Mouse (Mus musculus): ENCODE results near the gene 1700025G04Rik. TPM values are rescaled to one million over a fixed set of nuclear protein-coding genes. Genes with fewer than 3 reads are reported as not detected.

The 1700025G04Rik gene
- polyA plus RNA-seq, 1 experiment from 2014 or later = 24.4 TPM

DNA sequence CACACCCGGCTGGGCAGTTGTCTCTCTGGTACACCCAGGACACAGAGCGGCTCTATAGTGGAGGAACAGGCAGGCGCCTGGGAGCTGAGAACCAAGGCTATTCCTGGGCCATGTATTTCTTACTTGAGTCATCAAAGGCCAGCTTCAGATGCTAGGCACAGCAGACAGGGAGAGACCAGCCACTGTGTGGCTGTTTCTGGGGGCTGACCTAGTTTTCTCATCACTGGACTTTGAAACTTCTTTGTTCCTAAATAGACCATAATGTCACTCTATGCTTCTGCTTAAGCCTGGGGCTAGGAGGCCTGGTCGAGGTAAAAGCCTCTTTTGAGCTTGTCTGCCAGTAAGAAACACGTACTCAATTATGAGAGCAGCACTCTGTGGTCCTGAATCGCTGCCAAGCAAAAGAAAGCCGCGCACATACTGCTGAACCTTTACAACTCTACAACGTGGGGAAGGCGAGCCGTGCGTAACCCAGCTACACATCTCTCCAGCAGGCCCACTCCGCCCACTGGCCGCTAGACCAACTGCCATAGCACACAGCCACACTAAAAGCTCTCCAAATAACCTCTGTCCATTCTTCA, 199.8 kb downstream of the 1700025G04Rik start:
- H3K4me2 ChIP-seq (replicated peaks; ENCODE audit: low read depth, low read length) = no peak overlapping the region
- no peaks in the 10 kb centered on the region for H3K27me3 ChIP-seq (ENCODE audit: control insufficient read depth, insufficient read depth, low read length)
- WGBS = 42% methylated on average over 14 of the region's 14 CpGs

DNA sequence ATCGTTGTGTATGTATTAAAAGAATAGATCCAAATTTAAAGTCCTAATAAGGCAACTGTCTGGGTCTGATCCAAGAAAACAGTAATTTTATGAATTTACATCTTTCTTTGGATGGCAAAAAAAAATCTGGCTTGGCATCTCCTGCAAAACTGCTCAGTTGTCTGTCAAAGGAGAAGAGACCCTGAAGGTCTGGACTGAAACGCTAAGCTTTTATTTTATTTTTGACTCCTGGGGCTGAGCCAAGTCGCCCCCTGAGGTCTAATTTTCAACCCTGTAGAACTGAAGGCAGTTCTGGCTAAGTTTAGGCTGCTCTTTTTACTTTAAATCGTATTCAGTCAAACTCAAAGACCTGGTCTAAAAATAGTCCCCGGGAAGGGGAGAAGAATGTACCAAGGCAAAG, 202.3 kb downstream of the 1700025G04Rik start:
- Histone ChIP-seq H3K4me2 (replicated peaks; ENCODE audit: low read depth, low read length) (no peak overlapping the region), H3K4me3 (ENCODE audit: low read length) (no peak overlapping the region), H3K27ac (ENCODE audit: low read depth, low read length) (no peak overlapping the region), H3K4me1 (ENCODE audit: control insufficient read depth, insufficient read depth, low read length) (peaks cover 5% of the 10 kb centered on the region; the same call in 1 of the 2 replicates), H3K36me3 (ENCODE audit: control insufficient read depth, insufficient read depth, low read length) (no peaks in the 10 kb centered on the region), H3K9me3 (ENCODE audit: control insufficient read depth, low read length) (no peaks in the 10 kb centered on the region), H3K27me3 (ENCODE audit: control insufficient read depth, insufficient read depth, low read length) (no peaks in the 10 kb centered on the region), H3K9ac (ENCODE audit: low read depth, low read length) (no peak overlapping the region)
- WGBS = 75% methylated on average over 5 of the region's 5 CpGs
- ATAC-seq (ENCODE audit: low FRiP score, low TSS enrichment) = no peak

More for the DNA sequence above, 199.8 kb downstream of the 1700025G04Rik start:
- H3K4me3 ChIP-seq (ENCODE audit: low read length) = no peak overlapping the region
- H3K9ac ChIP-seq (ENCODE audit: low read depth, low read length) = no peak overlapping the region
- H3K36me3 ChIP-seq (ENCODE audit: control insufficient read depth, insufficient read depth, low read length) = no peaks in the 10 kb centered on the region
- peak overlapping the region; percentile 65; the same call in 1 of the 2 replicates for H3K27ac ChIP-seq (ENCODE audit: low read depth, low read length)
- ATAC-seq (ENCODE audit: low FRiP score, low TSS enrichment) = peak; percentile 62; the same call in 1 of the 2 replicates
- peaks cover 5% of the 10 kb centered on the region; the same call in 1 of the 2 replicates for H3K4me1 ChIP-seq (ENCODE audit: control insufficient read depth, insufficient read depth, low read length)
- no peaks in the 10 kb centered on the region for H3K9me3 ChIP-seq (ENCODE audit: control insufficient read depth, low read length)

DNA sequence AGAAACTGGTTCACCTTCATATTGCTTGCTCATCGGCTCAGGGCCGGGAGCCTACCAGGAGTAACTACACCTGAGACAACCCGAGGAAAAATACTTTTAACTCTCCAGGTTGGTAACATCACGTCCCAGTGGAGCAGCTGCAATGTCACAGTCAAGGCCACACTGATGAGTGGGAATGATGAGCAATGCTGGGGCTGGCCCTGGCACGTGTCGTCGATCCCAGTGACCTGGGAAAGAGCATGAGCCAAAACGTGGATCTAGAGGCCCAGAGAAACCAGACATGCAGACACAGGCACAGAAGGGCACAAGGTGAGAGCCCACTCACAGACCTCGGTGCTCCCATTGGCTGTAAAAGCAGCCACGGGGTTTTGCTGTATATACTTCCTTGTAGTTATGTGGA, 202.8 kb downstream of the 1700025G04Rik start:
- H3K27ac ChIP-seq (ENCODE audit: low read depth, low read length) = no peak overlapping the region
- WGBS = 89% methylated on average over 10 of the region's 10 CpGs

DNA sequence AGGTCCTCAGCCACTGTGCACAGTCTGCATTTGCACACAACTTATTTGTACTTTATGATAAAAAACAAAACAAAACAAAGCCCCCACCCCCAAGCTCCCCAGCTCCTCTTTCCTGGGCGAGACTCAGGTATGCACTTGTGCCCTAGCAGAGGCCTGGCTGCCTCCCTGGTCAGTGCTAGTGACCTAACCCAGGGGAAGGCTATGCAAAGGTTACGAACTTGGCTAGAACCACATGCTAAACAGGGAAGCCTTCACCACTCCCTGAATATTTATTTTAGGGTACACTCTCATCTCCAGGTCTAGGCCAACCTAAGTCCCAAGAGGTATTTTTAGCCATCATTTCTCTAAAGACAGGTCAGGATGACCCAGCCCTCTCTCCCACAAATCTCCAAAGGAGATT, 203.8 kb downstream of the 1700025G04Rik start:
- no peak overlapping the region for H3K4me3 ChIP-seq (ENCODE audit: low read length)
- H3K4me1 ChIP-seq (ENCODE audit: control insufficient read depth, insufficient read depth, low read length) = peaks cover 5% of the 10 kb centered on the region; the same call in 1 of the 2 replicates
- no peaks in the 10 kb centered on the region for H3K27me3 ChIP-seq (ENCODE audit: control insufficient read depth, insufficient read depth, low read length)
- H3K4me2 ChIP-seq (replicated peaks; ENCODE audit: low read depth, low read length) = no peak overlapping the region
- H3K27ac ChIP-seq (ENCODE audit: low read depth, low read length) = no peak overlapping the region
- no peak for ATAC-seq (ENCODE audit: low FRiP score, low TSS enrichment)
- no peak overlapping the region for H3K9ac ChIP-seq (ENCODE audit: low read depth, low read length)
- H3K36me3 ChIP-seq (ENCODE audit: control insufficient read depth, insufficient read depth, low read length) = no peaks in the 10 kb centered on the region
- H3K9me3 ChIP-seq (ENCODE audit: control insufficient read depth, low read length) = no peaks in the 10 kb centered on the region
- 83% methylated on average over 2 of the region's 2 CpGs for WGBS

More for the DNA sequence above, 202.8 kb downstream of the 1700025G04Rik start:
- no peak overlapping the region for H3K9ac ChIP-seq (ENCODE audit: low read depth, low read length)
- H3K4me1 ChIP-seq (ENCODE audit: control insufficient read depth, insufficient read depth, low read length) = peaks cover 5% of the 10 kb centered on the region; the same call in 1 of the 2 replicates
- H3K9me3 ChIP-seq (ENCODE audit: control insufficient read depth, low read length) = no peaks in the 10 kb centered on the region
- no peak for ATAC-seq (ENCODE audit: low FRiP score, low TSS enrichment)
- no peaks in the 10 kb centered on the region for H3K27me3 ChIP-seq (ENCODE audit: control insufficient read depth, insufficient read depth, low read length)
- no peaks in the 10 kb centered on the region for H3K36me3 ChIP-seq (ENCODE audit: control insufficient read depth, insufficient read depth, low read length)
- no peak overlapping the region for H3K4me2 ChIP-seq (replicated peaks; ENCODE audit: low read depth, low read length)
- H3K4me3 ChIP-seq (ENCODE audit: low read length) = no peak overlapping the region

DNA sequence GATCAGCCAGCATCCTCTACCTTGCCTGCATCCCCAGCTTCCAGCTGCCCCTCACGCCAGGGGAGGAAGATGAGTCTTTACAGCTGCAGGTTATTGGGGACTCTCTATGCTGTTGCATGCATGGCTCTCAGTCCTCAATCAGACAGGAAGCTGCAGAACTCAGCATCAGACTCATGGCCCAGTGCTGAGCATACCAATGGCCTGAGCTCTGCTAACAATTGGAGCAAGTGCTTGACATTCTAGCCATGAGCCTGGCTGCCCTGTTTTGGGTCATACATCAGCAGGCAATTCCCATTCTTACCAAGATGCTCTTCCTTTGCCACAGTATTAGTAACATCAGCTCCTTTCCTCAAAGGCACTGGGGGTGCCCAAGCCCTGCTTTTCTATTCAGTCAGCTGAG, 208.7 kb downstream of the 1700025G04Rik start:
- Histone ChIP-seq H3K4me3 (ENCODE audit: low read length) (no peak overlapping the region), H3K36me3 (ENCODE audit: control insufficient read depth, insufficient read depth, low read length) (no peaks in the 10 kb centered on the region), H3K27me3 (ENCODE audit: control insufficient read depth, insufficient read depth, low read length) (no peaks in the 10 kb centered on the region), H3K9ac (ENCODE audit: low read depth, low read length) (no peak overlapping the region), H3K27ac (ENCODE audit: low read depth, low read length) (no peak overlapping the region), H3K4me2 (replicated peaks; ENCODE audit: low read depth, low read length) (no peak overlapping the region), H3K9me3 (ENCODE audit: control insufficient read depth, low read length) (no peaks in the 10 kb centered on the region), H3K4me1 (ENCODE audit: control insufficient read depth, insufficient read depth, low read length) (no peaks in the 10 kb centered on the region)
- ATAC-seq (ENCODE audit: low FRiP score, low TSS enrichment) = no peak
- WGBS = 73% methylated on average over 1 of the region's 1 CpGs

DNA sequence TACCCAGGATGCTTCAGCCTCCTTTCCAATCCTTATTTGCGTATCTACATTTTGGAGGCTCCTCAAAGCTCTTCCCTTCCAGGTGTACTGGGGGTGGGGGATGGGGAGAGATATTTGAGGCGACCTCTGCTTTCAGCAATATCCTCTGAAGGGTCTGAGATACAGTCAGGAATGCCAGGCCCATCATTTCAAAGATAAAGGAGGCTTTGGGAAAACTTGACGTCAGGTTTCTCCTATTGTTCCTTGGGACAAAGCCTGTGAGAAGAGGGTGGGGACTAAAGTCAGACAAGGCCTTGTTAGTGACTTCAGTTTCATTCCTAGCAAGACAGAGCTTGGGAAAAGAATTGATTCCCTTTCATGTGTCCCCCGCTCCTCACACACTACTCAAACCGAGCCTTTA, 209.2 kb downstream of the 1700025G04Rik start:
- Histone ChIP-seq H3K27ac (ENCODE audit: low read depth, low read length) (no peak overlapping the region), H3K9ac (ENCODE audit: low read depth, low read length) (no peak overlapping the region), H3K4me1 (ENCODE audit: control insufficient read depth, insufficient read depth, low read length) (no peaks in the 10 kb centered on the region), H3K4me2 (replicated peaks; ENCODE audit: low read depth, low read length) (no peak overlapping the region), H3K36me3 (ENCODE audit: control insufficient read depth, insufficient read depth, low read length) (no peaks in the 10 kb centered on the region), H3K27me3 (ENCODE audit: control insufficient read depth, insufficient read depth, low read length) (no peaks in the 10 kb centered on the region), H3K4me3 (ENCODE audit: low read length) (no peak overlapping the region), H3K9me3 (ENCODE audit: control insufficient read depth, low read length) (no peaks in the 10 kb centered on the region)
- WGBS = 79% methylated on average over 5 of the region's 5 CpGs
- no peak for ATAC-seq (ENCODE audit: low FRiP score, low TSS enrichment)

DNA sequence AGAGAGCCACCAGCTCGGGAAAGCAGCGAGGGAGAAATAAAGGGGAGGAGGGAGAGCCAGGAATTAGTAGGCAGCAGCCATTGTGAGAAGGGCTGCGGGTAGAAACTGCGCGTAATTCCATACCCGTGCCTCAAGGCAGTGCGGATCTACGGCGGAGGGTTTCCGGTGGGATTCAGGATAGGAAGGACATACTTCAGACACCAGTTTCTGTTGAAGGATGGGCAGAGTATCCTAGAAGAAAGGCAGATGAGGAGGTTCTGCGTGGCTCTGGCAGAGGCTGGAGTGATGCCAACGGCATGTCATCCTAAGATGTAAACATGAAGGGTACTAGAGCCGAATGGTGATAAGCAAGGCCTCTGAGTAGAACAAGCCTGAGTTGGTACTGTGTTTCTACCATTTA, 210.0 kb downstream of the 1700025G04Rik start:
- Histone ChIP-seq H3K4me2 (replicated peaks; ENCODE audit: low read depth, low read length) (no peak overlapping the region), H3K27ac (ENCODE audit: low read depth, low read length) (no peak overlapping the region), H3K9me3 (ENCODE audit: control insufficient read depth, low read length) (no peaks in the 10 kb centered on the region), H3K36me3 (ENCODE audit: control insufficient read depth, insufficient read depth, low read length) (no peaks in the 10 kb centered on the region), H3K27me3 (ENCODE audit: control insufficient read depth, insufficient read depth, low read length) (no peaks in the 10 kb centered on the region), H3K4me1 (ENCODE audit: control insufficient read depth, insufficient read depth, low read length) (no peaks in the 10 kb centered on the region), H3K9ac (ENCODE audit: low read depth, low read length) (no peak overlapping the region), H3K4me3 (ENCODE audit: low read length) (no peak overlapping the region)
- WGBS = 90% methylated on average over 13 of the region's 13 CpGs
- ATAC-seq (ENCODE audit: low FRiP score, low TSS enrichment) = no peak

DNA sequence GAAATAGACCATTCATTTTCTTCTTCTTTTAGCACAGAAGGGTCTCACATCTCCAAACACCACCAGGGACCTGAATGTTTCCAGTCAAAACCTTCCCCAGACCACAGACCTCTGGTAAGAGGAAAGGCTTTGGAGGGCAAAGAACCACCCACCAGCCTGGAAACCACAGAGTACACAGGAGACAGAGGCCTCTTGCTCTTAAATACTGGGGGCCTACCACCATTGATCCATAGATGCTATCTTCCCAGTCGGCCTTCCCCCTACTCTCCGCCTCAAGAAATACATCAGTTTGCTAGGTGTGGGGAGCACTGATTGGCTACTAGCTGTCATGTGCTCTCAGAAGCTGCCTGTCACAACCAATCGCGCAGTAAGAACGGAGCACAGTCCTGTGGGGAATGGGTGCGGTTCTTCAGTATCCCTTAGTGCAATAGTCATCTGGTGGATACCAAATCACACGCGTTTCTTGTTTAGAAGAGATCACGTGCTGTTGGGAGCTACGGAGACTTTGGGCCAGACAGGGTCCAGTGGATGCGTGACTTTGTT, 210.5 kb downstream of the 1700025G04Rik start:
- Histone ChIP-seq H3K4me2 (replicated peaks; ENCODE audit: low read depth, low read length) (no peak overlapping the region), H3K9ac (ENCODE audit: low read depth, low read length) (no peak overlapping the region), H3K36me3 (ENCODE audit: control insufficient read depth, insufficient read depth, low read length) (no peaks in the 10 kb centered on the region), H3K4me3 (ENCODE audit: low read length) (no peak overlapping the region), H3K9me3 (ENCODE audit: control insufficient read depth, low read length) (no peaks in the 10 kb centered on the region), H3K27ac (ENCODE audit: low read depth, low read length) (no peak overlapping the region), H3K27me3 (ENCODE audit: control insufficient read depth, insufficient read depth, low read length) (no peaks in the 10 kb centered on the region), H3K4me1 (ENCODE audit: control insufficient read depth, insufficient read depth, low read length) (no peaks in the 10 kb centered on the region)
- no peak for ATAC-seq (ENCODE audit: low FRiP score, low TSS enrichment)
- 91% methylated on average over 11 of the region's 11 CpGs for WGBS

DNA sequence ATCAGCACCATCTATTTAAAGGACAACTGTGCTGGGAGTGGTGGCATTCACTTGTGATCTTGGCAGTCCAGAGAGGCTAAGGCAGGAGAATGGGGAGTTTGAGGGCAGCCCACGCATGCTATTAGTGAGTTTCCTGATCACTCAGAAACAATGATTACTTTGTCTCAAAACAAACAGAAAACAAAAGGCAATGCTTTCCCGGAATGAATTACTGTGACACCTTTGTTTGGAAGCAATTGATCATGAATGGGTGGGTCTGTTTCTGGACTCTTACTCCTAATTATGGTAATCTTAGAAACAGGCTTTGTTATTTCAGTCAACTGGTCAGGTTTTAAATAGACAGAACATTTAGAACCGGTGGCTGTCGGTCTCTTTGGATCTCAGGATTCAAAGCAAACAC, 211.5 kb downstream of the 1700025G04Rik start:
- H3K27me3 ChIP-seq (ENCODE audit: control insufficient read depth, insufficient read depth, low read length) = no peaks in the 10 kb centered on the region
- no peak overlapping the region for H3K9ac ChIP-seq (ENCODE audit: low read depth, low read length)
- no peaks in the 10 kb centered on the region for H3K9me3 ChIP-seq (ENCODE audit: control insufficient read depth, low read length)
- no peaks in the 10 kb centered on the region for H3K4me1 ChIP-seq (ENCODE audit: control insufficient read depth, insufficient read depth, low read length)
- ATAC-seq (ENCODE audit: low FRiP score, low TSS enrichment) = no peak
- WGBS = 15% methylated on average over 4 of the region's 4 CpGs
- no peaks in the 10 kb centered on the region for H3K36me3 ChIP-seq (ENCODE audit: control insufficient read depth, insufficient read depth, low read length)
- no peak overlapping the region for H3K4me3 ChIP-seq (ENCODE audit: low read length)
- H3K27ac ChIP-seq (ENCODE audit: low read depth, low read length) = no peak overlapping the region
- no peak overlapping the region for H3K4me2 ChIP-seq (replicated peaks; ENCODE audit: low read depth, low read length)

All from kidney, embryonic 14.5 days (tissue).